Mouse (Mus musculus): ENCODE data around the gene Abhd17a. TPM values are rescaled to one million over a fixed set of nuclear protein-coding genes. Genes with fewer than 3 reads are reported as not detected.
"Not testable (repeated sequence)": the region's sequence is repeated elsewhere in the genome, so short reads cannot be mapped to it uniquely, and the experiment has no call there.

Abhd17a gene
- polyA plus RNA-seq, 1 experiment from 2014 or later: 109 TPM

- Histone ChIP-seq H3K4me1 (ENCODE audit: control insufficient read depth, insufficient read depth, low read length) (no peaks in the 10 kb centered on the region), H3K4me3 (ENCODE audit: low read depth, low read length) (no peak overlapping the region), H3K27me3 (ENCODE audit: control insufficient read depth, insufficient read depth, low read length) (no peaks in the 10 kb centered on the region), H3K9ac (ENCODE audit: low read length) (no peak overlapping the region), H3K27ac (ENCODE audit: low read depth, low read length) (no peak overlapping the region), H3K36me3 (ENCODE audit: control insufficient read depth, insufficient read depth, low read length) (peaks cover 21% of the 10 kb centered on the region), H3K4me2 (no peak overlapping the region), H3K9me3 (ENCODE audit: control insufficient read depth, low read length) (no peaks in the 10 kb centered on the region)
- 92% methylated on average over 9 of the region's 9 CpGs for WGBS
- ATAC-seq (ENCODE audit: low FRiP score) (no peak), DNase-seq (ENCODE audit: low spot score, missing footprints) (no peak)
Observed at GRCm38 (mm10) chr10:80610116-80610785, 20.1 kb upstream of the Abhd17a start.

GRCm38 (mm10) chr10:80609269-80609924 is 19.3 kb upstream of the Abhd17a start:
- Histone ChIP-seq H3K27me3 (ENCODE audit: control insufficient read depth, insufficient read depth, low read length) (no peaks in the 10 kb centered on the region), H3K27ac (ENCODE audit: low read depth, low read length) (no peak overlapping the region), H3K36me3 (ENCODE audit: control insufficient read depth, insufficient read depth, low read length) (peaks cover 19% of the 10 kb centered on the region), H3K4me2 (no peak overlapping the region), H3K4me3 (ENCODE audit: low read depth, low read length) (no peak overlapping the region), H3K4me1 (ENCODE audit: control insufficient read depth, insufficient read depth, low read length) (no peaks in the 10 kb centered on the region), H3K9ac (ENCODE audit: low read length) (no peak overlapping the region), H3K9me3 (ENCODE audit: control insufficient read depth, low read length) (no peaks in the 10 kb centered on the region)
- 91% methylated on average over 10 of the region's 10 CpGs for WGBS
- DNase-seq (ENCODE audit: low spot score, missing footprints) (no peak), ATAC-seq (ENCODE audit: low FRiP score) (no peak)

GRCm38 (mm10) chr10:80608435-80608834 is 18.3 kb upstream of the Abhd17a start:
- WGBS: 89% methylated on average over 3 of the region's 3 CpGs
- H3K4me2 ChIP-seq: no peak overlapping the region
- no peak overlapping the region for H3K9ac ChIP-seq (ENCODE audit: low read length)
- H3K9me3 ChIP-seq (ENCODE audit: control insufficient read depth, low read length): no peaks in the 10 kb centered on the region
- ATAC-seq (ENCODE audit: low FRiP score): no peak
- no peak overlapping the region for H3K27ac ChIP-seq (ENCODE audit: low read depth, low read length)
- no peak for DNase-seq (ENCODE audit: low spot score, missing footprints)
- peaks cover 7% of the 10 kb centered on the region for H3K4me1 ChIP-seq (ENCODE audit: control insufficient read depth, insufficient read depth, low read length)
- no peaks in the 10 kb centered on the region for H3K27me3 ChIP-seq (ENCODE audit: control insufficient read depth, insufficient read depth, low read length)
- no peak overlapping the region for H3K4me3 ChIP-seq (ENCODE audit: low read depth, low read length)
- H3K36me3 ChIP-seq (ENCODE audit: control insufficient read depth, insufficient read depth, low read length): peaks cover 17% of the 10 kb centered on the region

DNA sequence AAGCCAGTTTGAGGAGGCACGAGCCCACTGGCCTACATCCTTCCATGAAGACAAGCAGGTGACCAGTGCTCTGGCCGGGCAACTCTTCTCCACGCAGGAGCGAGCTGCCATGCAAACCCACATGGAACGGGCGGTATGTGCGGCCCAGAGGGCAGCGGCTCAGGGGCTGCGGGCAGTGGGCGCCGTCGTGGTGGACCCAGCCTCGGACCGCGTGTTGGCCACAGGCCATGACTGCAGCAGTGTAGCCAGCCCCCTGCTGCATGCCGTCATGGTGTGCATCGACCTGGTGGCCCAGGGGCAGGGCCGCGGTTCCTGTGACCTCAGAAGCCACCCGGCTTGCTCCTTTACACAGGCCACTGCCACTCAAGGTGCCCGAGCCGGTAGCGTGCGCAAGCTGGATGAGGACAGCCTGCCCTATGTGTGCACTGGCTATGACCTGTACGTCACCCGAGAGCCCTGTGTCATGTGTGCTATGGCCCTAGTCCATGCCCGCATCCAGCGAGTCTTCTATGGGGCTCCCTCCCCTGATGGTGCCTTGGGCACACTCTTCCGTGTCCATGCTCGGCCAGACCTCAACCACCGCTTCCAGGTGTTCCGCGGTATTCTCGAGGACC is 16.7 kb upstream of the Abhd17a start:
- ATAC-seq (ENCODE audit: low FRiP score): no peak
- DNase-seq (ENCODE audit: low spot score, missing footprints): no peak
- no peaks in the 10 kb centered on the region for H3K27me3 ChIP-seq (ENCODE audit: control insufficient read depth, insufficient read depth, low read length)
- no peak overlapping the region for H3K4me3 ChIP-seq (ENCODE audit: low read depth, low read length)
- peaks cover 17% of the 10 kb centered on the region for H3K36me3 ChIP-seq (ENCODE audit: control insufficient read depth, insufficient read depth, low read length)
- H3K4me2 ChIP-seq: no peak overlapping the region
- no peaks in the 10 kb centered on the region for H3K9me3 ChIP-seq (ENCODE audit: control insufficient read depth, low read length)
- no peak overlapping the region for H3K27ac ChIP-seq (ENCODE audit: low read depth, low read length)
- peaks cover 14% of the 10 kb centered on the region for H3K4me1 ChIP-seq (ENCODE audit: control insufficient read depth, insufficient read depth, low read length)
- WGBS: 96% methylated on average over 34 of the region's 34 CpGs
- H3K9ac ChIP-seq (ENCODE audit: low read length): no peak overlapping the region

DNA sequence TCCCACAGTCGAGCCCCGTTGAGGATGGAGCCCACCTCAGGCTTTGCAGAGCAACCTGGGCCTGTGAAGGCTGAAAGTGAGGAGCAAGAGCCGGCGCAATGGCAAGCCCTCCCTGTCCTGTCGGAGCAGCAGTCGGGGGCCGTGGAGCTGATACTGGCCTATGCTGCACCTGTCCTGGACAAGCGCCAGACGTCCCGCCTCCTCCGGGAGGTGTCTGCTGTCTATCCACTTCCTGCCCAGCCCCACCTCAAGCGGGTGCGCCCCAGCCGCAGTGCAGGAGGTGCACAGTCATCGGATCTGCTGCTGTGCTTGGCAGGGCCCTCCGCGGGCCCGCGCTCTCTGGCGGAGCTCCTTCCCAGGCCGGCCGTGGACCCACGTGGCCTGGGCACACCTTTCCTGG is 16.2 kb upstream of the Abhd17a start:
- H3K36me3 ChIP-seq (ENCODE audit: control insufficient read depth, insufficient read depth, low read length): peaks cover 17% of the 10 kb centered on the region
- no peak for ATAC-seq (ENCODE audit: low FRiP score)
- no peak overlapping the region for H3K4me2 ChIP-seq
- H3K9ac ChIP-seq (ENCODE audit: low read length): no peak overlapping the region
- no peak overlapping the region for H3K4me3 ChIP-seq (ENCODE audit: low read depth, low read length)
- H3K27ac ChIP-seq (ENCODE audit: low read depth, low read length): no peak overlapping the region
- H3K9me3 ChIP-seq (ENCODE audit: control insufficient read depth, low read length): no peaks in the 10 kb centered on the region
- no peaks in the 10 kb centered on the region for H3K27me3 ChIP-seq (ENCODE audit: control insufficient read depth, insufficient read depth, low read length)
- DNase-seq (ENCODE audit: low spot score, missing footprints): peak; percentile 33
- 93% methylated on average over 23 of the region's 23 CpGs for WGBS
- H3K4me1 ChIP-seq (ENCODE audit: control insufficient read depth, insufficient read depth, low read length): peaks cover 14% of the 10 kb centered on the region

DNA sequence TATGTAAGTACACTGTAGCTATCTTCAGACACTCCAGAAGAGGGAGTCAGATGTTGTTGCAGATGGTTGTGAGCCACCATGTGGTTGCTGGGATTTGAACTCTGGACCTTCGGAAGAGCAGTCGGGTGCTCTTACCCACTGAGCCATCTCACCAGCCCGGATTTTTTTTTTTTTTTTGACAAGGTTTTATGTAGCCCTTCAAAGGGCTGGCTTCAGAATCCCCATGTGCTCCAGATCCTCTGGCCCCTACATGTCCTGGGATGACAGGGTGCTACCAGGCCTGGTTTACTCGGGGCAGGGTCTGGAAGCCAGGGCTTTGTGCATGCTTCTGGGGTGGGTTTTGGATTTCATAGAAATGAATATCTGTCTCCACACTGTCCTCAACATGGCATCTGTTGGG is 15.6 kb upstream of the Abhd17a start, which contains the start of gene Gm49322:
TSS of gene Gm49322 (plus strand) at position 301 of the 400 bp plus-strand sequence.
- H3K9me3 ChIP-seq (ENCODE audit: control insufficient read depth, low read length); ATAC-seq (ENCODE audit: low FRiP score); H3K27me3 ChIP-seq (ENCODE audit: control insufficient read depth, insufficient read depth, low read length); H3K9ac ChIP-seq (ENCODE audit: low read length); H3K4me2 ChIP-seq; DNase-seq (ENCODE audit: low spot score, missing footprints); H3K4me3 ChIP-seq (ENCODE audit: low read depth, low read length); H3K27ac ChIP-seq (ENCODE audit: low read depth, low read length): not testable (repeated sequence)
- Histone ChIP-seq H3K4me1 (ENCODE audit: control insufficient read depth, insufficient read depth, low read length) (peaks cover 14% of the 10 kb centered on the region), H3K36me3 (ENCODE audit: control insufficient read depth, insufficient read depth, low read length) (peaks cover 17% of the 10 kb centered on the region)
- 63% methylated on average over 2 of the region's 4 CpGs for WGBS

GRCm38 (mm10) chr10:80604988-80605387 is 14.8 kb upstream of the Abhd17a start:
- Histone ChIP-seq H3K36me3 (ENCODE audit: control insufficient read depth, insufficient read depth, low read length) (peaks cover 17% of the 10 kb centered on the region), H3K4me1 (ENCODE audit: control insufficient read depth, insufficient read depth, low read length) (peaks cover 14% of the 10 kb centered on the region), H3K9me3 (ENCODE audit: control insufficient read depth, low read length) (no peaks in the 10 kb centered on the region), H3K4me2 (no peak overlapping the region), H3K27me3 (ENCODE audit: control insufficient read depth, insufficient read depth, low read length) (no peaks in the 10 kb centered on the region), H3K9ac (ENCODE audit: low read length) (no peak overlapping the region), H3K4me3 (ENCODE audit: low read depth, low read length) (no peak overlapping the region), H3K27ac (ENCODE audit: low read depth, low read length) (no peak overlapping the region)
- no peak for ATAC-seq (ENCODE audit: low FRiP score)
- DNase-seq (ENCODE audit: low spot score, missing footprints): peak; percentile 61
- 74% methylated on average over 2 of the region's 2 CpGs for WGBS

DNA sequence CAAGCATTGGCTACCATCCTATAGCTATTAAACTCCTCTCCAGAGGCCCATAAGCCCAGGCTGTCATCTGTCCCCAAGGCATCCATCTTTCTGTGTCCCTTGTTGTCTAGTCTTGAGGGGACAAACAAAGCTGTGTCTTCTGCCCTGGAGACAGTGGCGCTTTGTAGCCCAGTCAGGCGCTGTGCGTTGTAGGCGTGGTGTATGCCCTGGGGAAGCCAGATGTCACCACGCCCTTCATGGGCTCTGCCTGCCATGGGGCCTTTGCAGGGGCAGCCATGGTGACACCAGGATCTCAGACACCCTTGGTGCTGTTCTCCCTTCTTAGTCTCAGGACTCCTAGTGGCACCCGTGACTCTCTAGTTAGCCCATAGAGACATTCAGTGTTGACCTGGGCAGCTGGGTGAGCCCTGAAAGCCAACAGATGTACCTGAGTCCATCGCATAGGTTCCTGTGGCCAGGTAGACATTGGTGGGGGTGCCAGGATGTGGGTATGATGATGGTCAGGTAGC is 13.9 kb upstream of the Abhd17a start:
- WGBS: 88% methylated on average over 7 of the region's 7 CpGs
- H3K9me3 ChIP-seq (ENCODE audit: control insufficient read depth, low read length): no peaks in the 10 kb centered on the region
- no peaks in the 10 kb centered on the region for H3K27me3 ChIP-seq (ENCODE audit: control insufficient read depth, insufficient read depth, low read length)
- H3K36me3 ChIP-seq (ENCODE audit: control insufficient read depth, insufficient read depth, low read length): peaks cover 17% of the 10 kb centered on the region
- peaks cover 14% of the 10 kb centered on the region for H3K4me1 ChIP-seq (ENCODE audit: control insufficient read depth, insufficient read depth, low read length)
- no peak for DNase-seq (ENCODE audit: low spot score, missing footprints)
- no peak for ATAC-seq (ENCODE audit: low FRiP score)
- peak overlapping the region; percentile 65 for H3K4me3 ChIP-seq (ENCODE audit: low read depth, low read length)
- peak overlapping the region; percentile 69 for H3K4me2 ChIP-seq
- H3K27ac ChIP-seq (ENCODE audit: low read depth, low read length): no peak overlapping the region
- peak overlapping the region; percentile 61 for H3K9ac ChIP-seq (ENCODE audit: low read length)

- WGBS: 35% methylated on average over 7 of the region's 7 CpGs
- peak overlapping the region; percentile 69 for H3K4me2 ChIP-seq
- no peaks in the 10 kb centered on the region for H3K9me3 ChIP-seq (ENCODE audit: control insufficient read depth, low read length)
- H3K4me3 ChIP-seq (ENCODE audit: low read depth, low read length): peak overlapping the region; percentile 65
- peak overlapping the region; percentile 55; the same call in 1 of the 2 replicates for H3K27ac ChIP-seq (ENCODE audit: low read depth, low read length)
- peaks cover 15% of the 10 kb centered on the region for H3K36me3 ChIP-seq (ENCODE audit: control insufficient read depth, insufficient read depth, low read length)
- H3K9ac ChIP-seq (ENCODE audit: low read length): peak overlapping the region; percentile 61
- ATAC-seq (ENCODE audit: low FRiP score) (0 out of 2 replicates have a peak, but pooled peaks have one; percentile 4), DNase-seq (ENCODE audit: low spot score, missing footprints) (no peak)
- peaks cover 14% of the 10 kb centered on the region for H3K4me1 ChIP-seq (ENCODE audit: control insufficient read depth, insufficient read depth, low read length)
- no peaks in the 10 kb centered on the region for H3K27me3 ChIP-seq (ENCODE audit: control insufficient read depth, insufficient read depth, low read length)
Observed at GRCm38 (mm10) chr10:80603364-80603763, 13.2 kb upstream of the Abhd17a start.
